Mouse (Mus musculus): ENCODE data around the gene Kif21a. TPM values are rescaled to one million over a fixed set of nuclear protein-coding genes. Genes with fewer than 3 reads are reported as not detected.

Kif21a gene
- polyA plus RNA-seq (2012; rRNA removed): 81.0 and 82.4 TPM in 2 replicates

- TF ChIP-seq CTCF (IDR thresholded peaks at IDR 0.05; ENCODE audit: borderline replicate concordance, insufficient read depth, low read depth, low read length) (no peak), POLR2A (IDR thresholded peaks at IDR 0.05; ENCODE audit: borderline replicate concordance, insufficient read depth, low read length) (peak; percentile 50)
- under 1% methylated on average over 72 of the region's 89 CpGs for WGBS
- peak within 1 kb of the TSS; percentile 86 for H3K27ac ChIP-seq (ENCODE audit: insufficient read depth, low read length)
Observed at GRCm38 (mm10) chr15:91049496-91050441, at the start of gene Kif21a. Gene Kif21a, minus strand, starts transcription at chr15:91049948.

GRCm38 (mm10) chr15:91096606-91097005 is 46.9 kb upstream of the Kif21a start:
- no peak for DNase-seq
- Histone ChIP-seq H3K27ac (ENCODE audit: insufficient read depth, low read length) (no peak overlapping the region), H3K4me1 (ENCODE audit: control insufficient read depth, insufficient read depth, low read length) (no peaks in the 10 kb centered on the region), H3K4me3 (replicated peaks; ENCODE audit: insufficient read depth, low read depth, low read length) (no peak overlapping the region), H3K27me3 (ENCODE audit: control insufficient read depth, insufficient read depth, low read length) (no peaks in the 10 kb centered on the region; the same call in 1 of the 2 replicates)
- TF ChIP-seq POLR2A (IDR thresholded peaks at IDR 0.05; ENCODE audit: borderline replicate concordance, insufficient read depth, low read length) (no peak), CTCF (IDR thresholded peaks at IDR 0.05; ENCODE audit: borderline replicate concordance, insufficient read depth, low read depth, low read length) (no peak)
- 78% methylated on average over 6 of the region's 6 CpGs for WGBS

More at GRCm38 (mm10) chr15:91049496-91050441, at the start of gene Kif21a:
- DNase-seq: peak; percentile 91 to 92
- Histone ChIP-seq H3K27me3 (ENCODE audit: control insufficient read depth, insufficient read depth, low read length) (no peaks in the 10 kb centered on the region), H3K4me3 (replicated peaks; ENCODE audit: insufficient read depth, low read depth, low read length) (peak within 1 kb of the TSS; percentile 93), H3K4me1 (ENCODE audit: control insufficient read depth, insufficient read depth, low read length) (peaks cover 12% of the 10 kb centered on the region; the same call in 1 of the 2 replicates)

- Histone ChIP-seq H3K4me3 (replicated peaks; ENCODE audit: insufficient read depth, low read depth, low read length) (no peak overlapping the region), H3K27me3 (ENCODE audit: control insufficient read depth, insufficient read depth, low read length) (no peaks in the 10 kb centered on the region), H3K4me1 (ENCODE audit: control insufficient read depth, insufficient read depth, low read length) (no peaks in the 10 kb centered on the region), H3K27ac (ENCODE audit: insufficient read depth, low read length) (no peak overlapping the region)
- WGBS: 61% methylated on average over 7 of the region's 7 CpGs
- no peak for DNase-seq
- TF ChIP-seq CTCF (IDR thresholded peaks at IDR 0.05; ENCODE audit: borderline replicate concordance, insufficient read depth, low read depth, low read length): no peak
Observed at GRCm38 (mm10) chr15:91089427-91089826, 39.7 kb upstream of the Kif21a start.

GRCm38 (mm10) chr15:91088071-91088470 is 38.3 kb upstream of the Kif21a start:
- no peak for DNase-seq
- TF ChIP-seq CTCF (IDR thresholded peaks at IDR 0.05; ENCODE audit: borderline replicate concordance, insufficient read depth, low read depth, low read length): no peak
- TF ChIP-seq POLR2A (IDR thresholded peaks at IDR 0.05; ENCODE audit: borderline replicate concordance, insufficient read depth, low read length): no peak
- H3K4me3 ChIP-seq (replicated peaks; ENCODE audit: insufficient read depth, low read depth, low read length): no peak overlapping the region
- H3K27ac ChIP-seq (ENCODE audit: insufficient read depth, low read length): no peak overlapping the region
- no peaks in the 10 kb centered on the region for H3K27me3 ChIP-seq (ENCODE audit: control insufficient read depth, insufficient read depth, low read length)
- 81% methylated on average over 12 of the region's 12 CpGs for WGBS
- H3K4me1 ChIP-seq (ENCODE audit: control insufficient read depth, insufficient read depth, low read length): no peaks in the 10 kb centered on the region

GRCm38 (mm10) chr15:91077457-91078410 is 28.0 kb upstream of the Kif21a start:
- H3K27ac ChIP-seq (ENCODE audit: insufficient read depth, low read length): no peak overlapping the region
- TF ChIP-seq POLR2A (IDR thresholded peaks at IDR 0.05; ENCODE audit: borderline replicate concordance, insufficient read depth, low read length): no peak
- TF ChIP-seq CTCF (IDR thresholded peaks at IDR 0.05; ENCODE audit: borderline replicate concordance, insufficient read depth, low read depth, low read length): no peak
- no peak overlapping the region for H3K4me3 ChIP-seq (replicated peaks; ENCODE audit: insufficient read depth, low read depth, low read length)
- WGBS: 31% methylated on average over 15 of the region's 15 CpGs
- H3K4me1 ChIP-seq (ENCODE audit: control insufficient read depth, insufficient read depth, low read length): no peaks in the 10 kb centered on the region
- H3K27me3 ChIP-seq (ENCODE audit: control insufficient read depth, insufficient read depth, low read length): no peaks in the 10 kb centered on the region
- DNase-seq: no peak

- TF ChIP-seq CTCF (IDR thresholded peaks at IDR 0.05; ENCODE audit: borderline replicate concordance, insufficient read depth, low read depth, low read length) (no peak), POLR2A (IDR thresholded peaks at IDR 0.05; ENCODE audit: borderline replicate concordance, insufficient read depth, low read length) (no peak)
- no peaks in the 10 kb centered on the region for H3K27me3 ChIP-seq (ENCODE audit: control insufficient read depth, insufficient read depth, low read length)
- no peak overlapping the region for H3K27ac ChIP-seq (ENCODE audit: insufficient read depth, low read length)
- H3K4me3 ChIP-seq (replicated peaks; ENCODE audit: insufficient read depth, low read depth, low read length): no peak overlapping the region
- no peak for DNase-seq
- no peaks in the 10 kb centered on the region for H3K4me1 ChIP-seq (ENCODE audit: control insufficient read depth, insufficient read depth, low read length)
- WGBS: 100% methylated on average over 1 of the region's 1 CpGs
Observed at GRCm38 (mm10) chr15:91072440-91072839, 22.7 kb upstream of the Kif21a start.

- no peak overlapping the region for H3K4me3 ChIP-seq (replicated peaks; ENCODE audit: insufficient read depth, low read depth, low read length)
- no peaks in the 10 kb centered on the region for H3K27me3 ChIP-seq (ENCODE audit: control insufficient read depth, insufficient read depth, low read length)
- no peak overlapping the region for H3K27ac ChIP-seq (ENCODE audit: insufficient read depth, low read length)
- WGBS: 65% methylated on average over 12 of the region's 12 CpGs
- H3K4me1 ChIP-seq (ENCODE audit: control insufficient read depth, insufficient read depth, low read length): no peaks in the 10 kb centered on the region
- TF ChIP-seq CTCF (IDR thresholded peaks at IDR 0.05; ENCODE audit: borderline replicate concordance, insufficient read depth, low read depth, low read length) (no peak), POLR2A (IDR thresholded peaks at IDR 0.05; ENCODE audit: borderline replicate concordance, insufficient read depth, low read length) (no peak)
- no peak for DNase-seq
Observed at GRCm38 (mm10) chr15:91064310-91064826, 14.6 kb upstream of the Kif21a start.
